Mouse (Mus musculus): ENCODE results near the gene Strip2.

DNA sequence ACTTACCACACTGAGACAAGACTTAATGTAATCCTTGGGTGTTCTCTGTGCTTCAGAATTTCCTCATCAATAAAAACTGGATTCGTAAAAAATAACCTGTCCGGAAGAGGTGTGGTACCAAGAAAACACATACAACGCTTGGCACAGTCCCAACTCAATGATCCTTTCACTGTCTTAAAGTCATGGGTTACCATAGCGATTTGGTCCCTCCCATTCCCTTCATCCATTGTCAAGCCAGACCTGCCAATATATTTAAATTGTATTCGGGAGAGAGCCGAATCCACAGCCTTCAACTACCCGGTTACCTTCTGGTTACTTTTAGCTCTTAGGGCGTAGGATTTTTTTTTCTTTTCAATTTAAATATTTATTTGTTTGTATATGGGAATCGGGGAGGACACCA is 976 bp upstream of the Strip2 start:
- TF ChIP-seq CTCF (IDR thresholded peaks at IDR 0.05; ENCODE audit: low read depth), result no peak
- TF ChIP-seq EP300 (IDR thresholded peaks at IDR 0.05; ENCODE audit: low read depth), result no peak
